Mouse (Mus musculus) spleen, postnatal 4 days (tissue): ENCODE measurements around the gene Timm13.
A peak's percentile ranks its signal among the peaks of the same experiment; 100 is the strongest.

Experiments
- DNase-seq, 2 experiments: peaks; one replicate each; pipeline ENCODE4 v3.0.0; 2022; ENCODE audit warnings: low spot score in 2 of 2

The Timm13 gene

DNA sequence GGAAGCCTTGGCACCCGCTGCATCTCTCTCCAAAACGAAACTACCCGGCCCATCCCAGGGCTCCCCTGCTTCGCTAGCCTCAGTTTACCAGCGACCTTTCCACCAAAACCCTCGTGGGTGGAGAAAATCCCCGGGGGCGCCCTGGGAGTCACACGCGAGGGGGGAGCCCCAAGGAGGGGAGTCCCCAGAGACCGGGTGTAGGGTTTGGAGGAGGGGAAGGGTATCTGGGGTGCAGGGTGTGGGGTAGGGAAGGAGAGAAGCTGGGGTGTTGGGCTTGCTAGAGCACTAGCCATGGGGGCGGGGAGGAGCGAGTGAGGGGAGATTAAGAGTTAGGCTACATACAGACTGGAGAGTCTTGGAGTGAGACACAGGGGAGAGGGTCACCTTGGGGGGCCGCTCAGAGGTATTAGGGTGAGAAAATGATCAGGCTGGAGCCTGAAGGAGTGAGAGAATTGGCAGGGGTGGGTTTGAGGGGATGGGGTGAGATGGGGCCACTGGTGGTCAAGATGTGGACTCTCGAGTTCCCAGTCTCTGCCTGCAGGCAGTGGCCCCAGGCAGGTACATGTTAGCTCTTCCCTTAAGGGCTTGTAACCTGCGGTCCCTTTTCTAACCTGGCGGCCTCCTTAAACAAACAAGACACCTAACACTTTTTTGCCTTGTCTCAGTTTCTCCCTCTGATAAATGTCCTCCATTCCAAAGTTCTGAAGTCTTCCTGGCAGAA, 32.1 kb upstream of the Timm13 start:
- no peak for DNase-seq

GRCm38 (mm10) chr10:80932206-80932605, 31.4 kb upstream of the Timm13 start:
- DNase-seq, result no peak

DNA sequence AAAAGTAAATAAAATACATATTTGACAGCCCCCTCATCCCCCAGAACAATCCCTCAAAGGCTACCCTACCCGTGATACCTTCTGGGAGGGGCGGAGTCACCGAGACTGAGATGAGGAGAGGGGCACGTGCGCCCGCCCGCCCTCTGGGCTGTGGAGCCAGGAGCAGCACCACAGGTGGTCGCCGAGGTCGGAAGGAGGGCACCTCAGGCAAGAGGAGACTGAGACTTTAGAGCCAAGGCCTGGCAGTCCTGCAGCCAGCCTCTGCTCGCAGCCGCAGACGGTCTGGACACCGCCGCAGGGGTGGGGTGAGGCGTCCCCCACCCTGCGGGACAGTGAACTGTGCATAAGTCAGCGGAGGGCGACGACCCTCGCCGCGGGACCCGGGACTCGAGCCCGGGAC, 30.9 kb upstream of the Timm13 start:
- no peak for DNase-seq

DNA sequence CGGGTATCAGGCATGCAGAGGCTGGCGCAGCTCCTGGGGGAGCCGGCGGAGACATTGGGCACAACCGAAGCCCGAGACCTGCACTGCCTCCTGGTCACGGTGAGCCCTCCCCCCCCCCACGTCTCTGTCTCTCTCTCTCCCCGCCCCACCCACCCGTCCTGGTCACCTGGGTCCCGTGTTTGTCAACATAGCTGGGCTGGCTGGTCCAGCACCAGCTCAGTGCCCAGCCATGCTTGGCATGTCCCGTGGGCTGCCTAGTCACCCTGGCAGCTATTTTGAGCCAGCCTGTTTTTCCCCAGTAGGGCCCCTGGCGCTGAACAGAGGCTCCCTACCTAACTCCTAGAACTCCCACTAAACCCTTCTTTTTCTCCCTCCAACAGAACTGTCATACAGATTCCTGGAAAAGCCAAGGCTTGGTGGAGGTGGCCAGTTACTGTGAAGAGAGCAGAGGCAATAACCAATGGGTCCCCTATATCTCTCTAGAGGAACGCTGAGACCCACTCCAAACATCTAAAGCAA, 30.4 kb upstream of the Timm13 start:
- DNase-seq, result no peak

- peak in 1 of 2 experiments; percentile 43 for DNase-seq
These were observed 29.8 kb upstream of the Timm13 start for GRCm38 (mm10) chr10:80930361-80931152.

GRCm38 (mm10) chr10:80929299-80930226, 28.8 kb upstream of the Timm13 start, which contains the start of gene Gadd45b:
Gene Gadd45b, plus strand, starts transcription at chr10:80930073.
- peak; percentile 98 to 99 for DNase-seq

DNA sequence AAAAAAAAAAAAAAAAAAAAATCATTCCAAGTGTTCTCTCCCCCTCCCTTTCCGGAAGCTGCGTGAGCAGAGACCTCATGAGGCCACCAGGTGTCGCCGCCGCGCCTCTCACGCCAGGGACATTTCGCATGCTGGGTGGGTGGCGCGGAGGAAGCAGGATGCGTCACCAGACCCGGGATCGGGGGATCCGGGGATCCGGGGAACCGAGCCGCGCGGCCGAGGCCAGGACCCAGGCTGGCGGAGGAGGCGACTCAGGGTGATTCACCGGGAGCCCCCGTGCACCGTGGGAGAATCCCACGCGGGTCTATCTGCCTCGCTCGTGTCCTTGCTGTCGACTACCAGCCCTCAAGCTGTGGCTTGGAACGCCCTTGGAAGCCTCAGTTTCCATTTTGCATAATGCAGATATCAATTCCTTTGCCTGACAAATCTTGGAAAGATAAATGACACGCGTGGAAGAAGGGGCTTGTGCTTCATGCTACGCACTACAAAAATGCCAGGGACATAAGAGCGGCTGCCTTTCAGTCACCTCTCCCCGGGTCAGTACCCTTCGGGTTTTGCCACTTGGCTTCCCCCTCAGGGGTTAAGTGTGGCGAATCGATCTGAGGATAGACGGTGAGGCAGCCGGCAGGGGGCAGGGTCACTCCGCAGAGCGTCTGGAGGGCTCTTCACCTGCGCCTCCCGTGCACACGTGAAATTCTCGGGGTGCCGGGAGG, 28.0 kb upstream of the Timm13 start:
- peak; percentile 81 to 92 for DNase-seq

- no peak for DNase-seq
These were observed 24.7 kb upstream of the Timm13 start for GRCm38 (mm10) chr10:80925472-80925871.

DNA sequence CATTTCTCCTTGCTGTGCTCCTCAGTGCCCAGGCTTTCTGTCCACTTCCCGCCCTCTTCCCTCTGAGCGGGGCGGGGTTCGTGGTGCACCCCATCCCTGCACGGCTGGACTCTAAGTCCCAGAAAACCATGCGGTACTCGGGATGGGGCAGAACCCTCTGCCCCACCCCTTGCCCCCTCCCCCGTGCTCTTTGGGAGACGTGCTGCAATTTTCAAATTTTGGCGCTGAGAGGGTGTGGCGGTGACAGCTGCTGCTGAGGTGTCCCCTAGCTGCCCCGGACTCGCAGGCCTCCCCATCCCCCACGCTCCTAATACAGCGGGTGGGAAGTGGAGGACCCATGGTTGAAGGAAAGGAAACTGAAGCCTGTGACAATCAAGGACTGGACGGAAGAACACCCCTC, 21.2 kb upstream of the Timm13 start:
- DNase-seq, result no peak

GRCm38 (mm10) chr10:80917779-80918434, 17.1 kb upstream of the Timm13 start, which contains the start of gene Lmnb2:
Gene Lmnb2, minus strand, starts transcription at chr10:80918245.
- peak; percentile 60 to 85 for DNase-seq

DNA sequence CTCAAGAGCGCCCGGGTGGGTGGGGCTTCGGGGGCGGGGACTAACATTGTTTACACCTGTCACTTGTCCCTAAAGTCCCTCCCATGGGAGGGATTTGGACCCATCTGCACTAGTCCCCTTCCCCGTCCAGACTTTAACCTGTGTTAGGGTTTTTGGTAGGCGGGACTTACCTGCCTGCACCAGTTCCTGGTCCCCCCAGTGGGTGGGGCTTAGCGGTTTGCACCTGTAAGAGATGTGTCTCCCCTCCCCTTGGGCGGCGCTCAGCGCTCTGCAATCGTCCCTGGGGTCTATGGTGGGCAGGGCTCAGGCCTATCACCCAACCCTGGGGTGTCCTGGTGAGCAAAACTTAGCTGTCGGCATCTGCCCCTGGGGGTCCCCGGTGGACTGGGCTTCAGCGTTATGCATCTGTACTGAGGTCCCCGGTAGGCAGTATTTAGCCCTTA, 16.6 kb upstream of the Timm13 start:
- no peak for DNase-seq

DNA sequence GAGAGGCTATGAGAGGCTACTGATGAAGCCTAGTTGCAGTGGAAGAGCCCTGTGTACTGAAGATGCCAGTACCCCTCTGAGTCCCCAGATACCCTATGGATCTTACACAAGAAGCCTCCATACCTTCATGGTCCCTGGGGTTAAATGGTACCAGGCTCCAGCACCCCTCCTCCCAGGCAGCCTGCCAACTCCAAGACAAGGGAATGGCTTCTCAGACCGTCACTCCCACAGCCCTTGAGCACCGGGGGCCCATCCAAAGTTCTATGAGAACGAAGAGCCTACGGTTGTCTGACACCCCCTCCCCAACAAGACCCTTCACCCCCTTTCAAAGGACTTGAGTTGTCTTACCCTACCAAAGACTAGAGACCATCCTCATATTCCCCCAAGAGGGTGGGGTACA, 15.0 kb upstream of the Timm13 start:
- no peak for DNase-seq

DNA sequence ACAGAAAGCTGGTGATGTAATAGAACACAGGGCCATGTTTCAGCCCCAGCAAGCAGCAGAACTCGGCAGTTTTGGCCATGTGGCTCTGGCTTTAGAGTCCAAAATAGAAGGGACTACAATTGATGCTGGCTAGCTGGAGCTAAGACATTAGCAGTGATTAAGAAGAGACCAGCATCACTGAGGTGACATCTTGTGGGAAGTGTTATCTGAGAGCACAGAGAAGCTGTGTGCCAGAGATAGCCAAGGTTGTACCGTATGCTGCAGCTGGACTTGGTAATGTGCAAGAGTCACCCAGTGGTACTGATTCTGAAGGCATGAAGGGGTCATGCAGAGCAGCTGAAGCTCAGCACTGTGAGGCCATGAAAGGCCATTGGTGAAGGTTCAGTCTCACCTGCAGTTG, 14.5 kb upstream of the Timm13 start:
- DNase-seq, result no peak

DNA sequence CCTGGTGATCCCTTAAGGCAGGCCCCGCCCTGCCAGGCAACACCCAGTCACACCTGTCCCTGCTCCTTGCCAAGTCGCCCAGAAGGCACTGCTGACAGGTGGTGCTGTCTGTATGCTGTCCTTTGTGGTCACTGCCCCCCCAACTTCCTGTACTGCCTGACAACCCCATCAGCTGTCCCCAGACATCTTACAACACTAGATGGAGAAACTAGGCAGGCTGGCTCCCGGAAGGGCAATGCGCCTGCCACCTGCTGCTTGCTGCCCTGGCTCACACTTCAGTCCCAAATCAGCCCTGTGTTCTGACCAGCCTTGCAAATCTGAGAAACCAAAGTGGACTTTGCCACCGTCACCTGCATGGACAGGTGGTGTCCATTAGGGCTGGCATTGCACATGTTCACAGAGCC, 13.5 kb upstream of the Timm13 start:
- DNase-seq, result no peak

DNA sequence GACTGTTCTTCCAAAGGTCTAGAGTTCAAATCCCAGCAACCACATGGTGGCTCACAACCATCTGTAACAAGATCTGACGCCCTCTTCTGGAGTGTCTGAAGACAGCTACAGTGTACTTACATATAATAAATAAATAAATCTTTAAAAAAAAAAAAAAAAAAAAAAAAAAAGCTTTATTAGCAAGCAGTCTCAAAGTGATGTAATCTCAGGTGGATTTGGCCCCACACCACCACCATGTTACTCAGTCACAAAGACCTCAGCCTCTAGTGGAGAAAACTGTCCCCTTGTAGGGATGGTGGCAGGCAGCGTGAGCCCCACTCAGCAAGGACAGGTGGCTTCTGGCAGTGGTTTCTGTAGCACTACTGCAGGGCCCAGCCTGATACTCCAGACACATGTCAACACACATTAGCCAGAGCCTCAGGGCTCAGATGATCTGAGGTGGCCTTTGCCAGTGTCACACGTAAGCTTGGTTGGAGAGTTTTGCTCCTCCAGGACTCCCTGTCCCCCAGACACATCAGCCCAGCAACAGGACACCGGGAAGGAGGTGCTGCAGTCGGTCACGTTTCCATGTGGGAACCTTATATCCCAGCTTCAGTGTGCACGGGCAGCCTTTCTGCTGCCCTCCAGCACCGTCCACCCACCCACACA, 12.7 kb upstream of the Timm13 start:
- DNase-seq, result no peak

GRCm38 (mm10) chr10:80911891-80912290, 11.1 kb upstream of the Timm13 start:
- DNase-seq, result no peak

GRCm38 (mm10) chr10:80911354-80911753, 10.6 kb upstream of the Timm13 start:
- DNase-seq, result no peak

DNA sequence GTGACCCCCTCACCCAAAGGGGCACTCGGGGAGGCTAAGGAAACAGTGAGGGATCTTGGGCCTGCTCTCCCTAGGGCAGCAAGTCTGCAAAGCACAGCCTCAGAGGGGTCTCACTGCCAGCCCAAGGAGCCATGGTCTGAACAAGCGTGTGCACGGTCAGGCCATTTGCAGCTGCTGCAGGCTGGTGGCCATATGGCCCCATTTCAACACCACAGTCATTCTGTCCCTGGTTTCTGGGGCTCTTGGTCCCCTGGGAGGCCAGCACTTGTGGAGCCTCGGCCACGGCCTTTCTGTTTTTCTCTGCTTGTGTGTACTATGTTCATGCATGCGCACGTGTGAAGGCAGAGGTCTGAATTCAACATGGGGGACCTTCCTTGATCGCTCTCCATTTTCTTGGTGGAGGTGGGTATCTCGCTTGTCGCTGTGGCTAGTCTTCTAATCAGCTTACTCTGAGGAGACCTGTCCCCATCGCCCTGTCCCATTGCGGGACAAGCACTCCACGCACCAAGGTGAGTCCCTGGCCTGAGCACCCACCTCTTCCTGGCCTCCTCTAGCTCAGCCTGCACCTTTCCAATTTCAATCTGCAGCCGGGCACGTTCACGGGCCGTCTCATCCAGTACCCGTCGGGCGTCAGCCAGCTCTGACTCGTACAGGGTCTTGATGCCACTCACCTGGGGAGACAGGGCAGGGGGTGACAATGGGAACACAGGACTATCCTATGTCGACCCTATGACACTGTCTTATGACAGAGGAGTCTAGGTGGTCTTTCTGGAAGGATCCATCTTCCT, 8.8 kb upstream of the Timm13 start:
- DNase-seq, result no peak

- no peak for DNase-seq
These were observed 3.9 kb upstream of the Timm13 start for GRCm38 (mm10) chr10:80904709-80905108.
